Mouse (Mus musculus): ENCODE measurements around the gene 1700008O03Rik. TPM values are rescaled to one million over a fixed set of nuclear protein-coding genes. Genes with fewer than 3 reads are reported as not detected.

1700008O03Rik gene
- total RNA-seq, 2 experiments from 2014 or later, result 2.1 to 4.5 TPM

DNA sequence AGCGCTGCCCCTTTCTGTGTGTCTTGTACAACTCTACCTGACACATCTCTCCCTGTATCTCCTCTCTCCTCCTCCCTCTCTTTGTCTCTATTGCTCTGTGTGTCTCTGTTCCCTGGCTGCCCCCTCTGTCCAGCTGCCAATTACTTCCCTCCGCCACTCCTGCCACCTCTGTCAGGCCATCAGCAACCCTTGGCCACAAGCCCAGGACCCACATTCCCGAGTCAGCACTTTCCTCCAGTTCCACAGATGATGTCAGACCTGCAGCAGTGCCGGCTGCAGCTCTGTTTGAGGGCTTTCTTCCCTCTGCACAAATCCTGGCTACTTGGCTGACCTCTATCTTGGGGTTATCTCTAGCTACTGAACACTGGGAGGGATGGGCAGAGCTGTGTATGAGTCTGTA is 7.3 kb downstream of the 1700008O03Rik start:
- DNase-seq (ENCODE audit: low spot score in 2 of 2), result no peak

DNA sequence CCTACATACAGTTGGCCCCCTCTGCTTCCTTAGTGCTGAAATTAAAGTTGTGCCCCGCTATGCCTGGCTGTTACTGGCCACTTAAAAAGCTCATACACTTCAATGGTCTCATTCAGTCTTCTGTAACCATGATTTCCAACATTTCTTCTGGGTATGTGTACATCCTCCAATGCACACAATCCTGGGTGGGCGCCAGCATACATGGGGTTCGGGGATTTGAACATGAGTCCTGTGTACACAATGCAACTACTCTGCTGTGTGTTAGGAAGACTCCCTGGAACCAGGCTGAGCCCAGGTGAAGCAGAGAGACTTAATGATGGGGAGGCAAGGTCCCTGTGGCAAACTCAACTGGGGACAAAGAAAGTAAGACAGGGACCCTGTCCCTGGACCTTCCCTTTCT is 9.8 kb downstream of the 1700008O03Rik start:
- no peak for DNase-seq (ENCODE audit: low spot score in 2 of 2)

DNA sequence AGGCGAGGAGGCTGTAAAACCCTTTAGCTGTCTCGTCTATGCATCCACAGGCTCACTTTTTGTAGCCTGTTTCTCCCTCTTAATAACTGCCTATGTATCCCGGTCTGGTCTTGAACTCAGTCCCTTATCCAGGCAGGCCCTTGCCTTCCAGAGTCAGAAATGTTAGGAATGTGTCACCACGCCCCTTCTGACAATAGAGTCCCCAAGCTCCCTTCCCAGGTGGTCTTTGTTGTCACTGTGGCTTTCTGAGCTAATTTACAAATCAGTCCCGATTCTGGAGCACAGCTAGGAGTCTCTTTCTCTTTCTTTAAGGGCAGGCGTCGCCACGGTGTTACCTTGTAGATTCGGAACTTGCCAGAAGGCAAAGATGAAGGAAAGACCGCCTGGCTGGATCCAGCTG is 10.4 kb downstream of the 1700008O03Rik start:
- no peak for DNase-seq (ENCODE audit: low spot score in 2 of 2)

DNA sequence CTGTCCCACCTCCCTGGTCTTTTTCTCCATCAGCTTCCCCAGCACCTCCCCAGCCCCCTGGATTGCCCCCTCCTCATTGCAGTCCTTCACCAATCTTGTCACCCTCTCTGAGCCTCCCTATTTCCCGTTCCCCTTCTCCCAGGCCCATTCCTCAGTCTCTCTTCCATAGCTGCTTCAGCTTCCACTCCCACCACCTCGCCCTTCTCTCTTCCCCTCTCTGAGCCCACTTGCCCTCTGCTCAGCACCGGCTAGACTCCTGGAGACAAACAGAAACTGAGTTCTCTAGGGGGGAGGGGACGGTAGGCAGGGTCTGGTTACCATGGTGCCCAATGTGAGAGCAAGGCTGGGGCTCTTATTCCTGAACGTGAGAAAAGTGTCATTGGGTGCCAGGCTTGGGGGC is 10.9 kb downstream of the 1700008O03Rik start:
- peak in 1 of 2 experiments; percentile 57 for DNase-seq (ENCODE audit: low spot score in 2 of 2)

DNA sequence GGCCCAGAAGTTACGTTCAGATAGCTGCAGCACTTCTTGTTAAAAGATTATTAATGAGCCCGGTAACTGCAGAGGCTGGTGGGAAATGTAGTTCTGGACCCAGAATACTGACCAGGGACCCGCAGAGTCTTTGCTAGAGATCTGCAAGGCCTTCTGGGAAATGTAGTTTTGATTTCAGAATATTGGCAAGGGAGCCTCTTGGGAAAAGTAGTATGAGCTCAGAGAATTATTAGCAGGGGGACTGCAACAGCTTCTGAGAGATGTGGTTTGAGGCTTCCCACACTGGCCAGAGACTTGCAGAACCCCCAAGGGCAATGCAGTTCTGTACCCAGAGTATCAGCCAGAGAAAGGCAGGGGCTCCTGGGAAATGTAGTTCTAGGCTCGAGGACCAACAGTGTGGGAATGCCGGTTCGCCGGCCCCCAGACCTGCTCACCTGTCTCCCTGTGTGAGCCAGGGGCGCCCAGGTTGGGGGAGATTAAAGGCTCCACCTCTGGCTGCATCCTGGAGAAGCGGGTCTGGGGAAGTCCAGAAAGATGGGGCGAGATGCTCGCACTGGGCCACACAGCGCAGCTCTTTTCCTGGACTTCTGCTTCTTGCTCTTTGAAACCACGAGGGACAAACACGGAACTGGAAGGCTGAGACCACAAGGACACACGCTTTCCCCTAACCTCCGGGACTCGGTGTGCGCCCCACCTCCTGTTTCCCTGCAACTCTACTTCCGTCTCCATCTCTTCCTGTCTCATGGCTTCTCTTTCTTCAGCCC is 11.5 kb downstream of the 1700008O03Rik start:
- DNase-seq (ENCODE audit: low spot score in 2 of 2), result peak; percentile 92 to 97

DNA sequence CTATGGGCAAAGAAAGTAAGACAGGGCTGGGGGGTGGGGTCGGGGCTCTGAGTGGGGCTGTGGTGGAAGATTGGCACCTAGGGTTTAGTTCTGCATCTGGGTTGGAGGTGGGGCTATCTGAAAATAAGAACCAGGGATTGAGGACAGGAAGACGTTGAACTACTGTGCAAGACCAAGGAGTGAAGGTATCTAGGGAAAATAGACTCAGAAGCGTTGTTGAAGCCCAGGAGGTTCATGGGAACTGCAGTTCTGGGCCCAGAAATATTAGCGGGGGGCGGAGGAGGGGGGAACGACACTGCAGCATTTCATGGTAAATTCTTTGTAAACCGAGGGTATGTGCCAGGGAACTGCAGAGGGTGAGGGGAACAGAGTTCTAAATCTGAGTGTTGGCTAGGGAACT is 12.2 kb downstream of the 1700008O03Rik start:
- no peak for DNase-seq (ENCODE audit: low spot score in 2 of 2)

DNA sequence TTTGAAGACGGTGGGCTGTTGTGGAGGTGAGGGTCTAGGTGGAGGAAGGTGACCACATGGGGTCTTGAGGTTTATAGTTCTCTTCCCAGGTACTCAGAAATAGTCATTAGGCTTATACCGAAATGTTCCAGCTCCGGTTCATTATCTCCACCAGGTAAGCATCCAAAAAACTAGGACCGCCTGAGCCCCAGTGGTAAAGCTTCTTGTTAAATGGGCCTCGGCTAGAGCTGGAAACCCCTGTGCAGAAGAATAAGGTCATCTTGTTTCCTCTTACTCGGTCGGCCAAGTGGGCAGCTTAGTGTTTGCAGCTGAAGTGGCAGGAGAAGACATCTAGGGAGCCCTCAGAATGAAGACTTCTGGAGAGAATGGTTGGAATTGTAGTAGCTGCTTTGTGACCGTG is 12.9 kb downstream of the 1700008O03Rik start:
- DNase-seq (ENCODE audit: low spot score in 2 of 2), result no peak

DNA sequence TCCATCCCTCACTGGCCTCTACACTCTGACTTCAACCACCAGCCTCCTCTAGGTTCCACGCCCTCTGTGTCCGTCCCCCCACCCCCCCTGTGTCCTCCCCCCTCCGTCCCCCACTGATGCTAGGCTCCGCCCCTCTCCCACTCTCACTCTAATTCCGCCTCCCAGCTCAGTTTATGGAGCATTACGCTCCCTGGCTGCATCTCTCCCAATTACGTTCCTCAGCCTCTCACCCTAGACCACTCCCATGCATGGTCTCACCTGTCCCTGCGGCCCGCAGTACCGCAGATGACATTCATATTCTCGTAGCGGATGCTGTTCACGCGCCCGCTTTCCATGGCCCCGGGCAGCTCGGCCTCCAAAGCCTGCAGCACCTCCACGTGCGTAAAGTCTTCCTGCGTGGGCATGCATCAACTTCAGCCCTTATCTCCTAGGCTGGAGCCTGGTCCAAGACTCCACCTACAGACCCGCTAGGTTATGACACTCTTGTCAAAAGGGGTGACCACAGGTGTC is 24.8 kb downstream of the 1700008O03Rik start:
- peak in 1 of 2 experiments; percentile 46 for DNase-seq (ENCODE audit: low spot score in 2 of 2)

DNA sequence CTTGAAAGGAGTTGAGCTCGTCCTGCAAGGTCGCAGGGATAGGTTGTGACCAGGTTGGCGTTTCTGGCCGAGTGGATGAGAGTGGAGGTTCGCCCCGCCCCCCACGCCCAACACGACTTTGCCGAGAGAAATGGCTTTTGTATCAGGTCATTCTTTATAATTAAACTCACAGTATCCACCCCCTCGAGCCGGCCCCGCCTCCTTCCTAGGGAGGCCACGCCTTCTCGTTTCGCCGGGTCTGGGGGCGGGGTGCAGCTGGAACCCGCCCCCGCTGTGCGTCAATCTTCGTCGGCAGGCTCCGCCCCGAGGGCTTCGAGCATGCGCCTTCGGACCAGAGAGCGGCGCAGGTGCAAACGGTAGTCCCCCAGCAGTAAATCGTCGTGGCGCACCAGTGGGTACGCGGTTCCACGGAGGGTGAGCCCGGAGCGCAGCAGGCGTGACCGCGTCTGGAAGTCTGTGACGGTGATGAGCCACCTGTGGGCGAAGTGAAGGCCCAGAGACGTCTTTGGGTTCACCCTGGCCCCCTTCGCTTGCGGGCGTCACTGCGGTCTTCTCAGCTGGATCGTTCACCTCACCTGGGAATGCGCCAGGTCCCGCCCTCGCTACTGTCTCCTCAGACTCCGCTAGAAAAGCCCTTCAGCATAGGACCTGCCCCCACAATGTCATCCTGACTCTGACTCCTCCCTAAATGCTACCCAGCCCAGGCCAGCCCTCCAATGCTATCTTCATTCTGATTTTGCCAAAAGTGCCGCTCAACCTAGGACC is 25.5 kb downstream of the 1700008O03Rik start:
- DNase-seq (ENCODE audit: low spot score in 2 of 2), result peak; percentile 97

DNA sequence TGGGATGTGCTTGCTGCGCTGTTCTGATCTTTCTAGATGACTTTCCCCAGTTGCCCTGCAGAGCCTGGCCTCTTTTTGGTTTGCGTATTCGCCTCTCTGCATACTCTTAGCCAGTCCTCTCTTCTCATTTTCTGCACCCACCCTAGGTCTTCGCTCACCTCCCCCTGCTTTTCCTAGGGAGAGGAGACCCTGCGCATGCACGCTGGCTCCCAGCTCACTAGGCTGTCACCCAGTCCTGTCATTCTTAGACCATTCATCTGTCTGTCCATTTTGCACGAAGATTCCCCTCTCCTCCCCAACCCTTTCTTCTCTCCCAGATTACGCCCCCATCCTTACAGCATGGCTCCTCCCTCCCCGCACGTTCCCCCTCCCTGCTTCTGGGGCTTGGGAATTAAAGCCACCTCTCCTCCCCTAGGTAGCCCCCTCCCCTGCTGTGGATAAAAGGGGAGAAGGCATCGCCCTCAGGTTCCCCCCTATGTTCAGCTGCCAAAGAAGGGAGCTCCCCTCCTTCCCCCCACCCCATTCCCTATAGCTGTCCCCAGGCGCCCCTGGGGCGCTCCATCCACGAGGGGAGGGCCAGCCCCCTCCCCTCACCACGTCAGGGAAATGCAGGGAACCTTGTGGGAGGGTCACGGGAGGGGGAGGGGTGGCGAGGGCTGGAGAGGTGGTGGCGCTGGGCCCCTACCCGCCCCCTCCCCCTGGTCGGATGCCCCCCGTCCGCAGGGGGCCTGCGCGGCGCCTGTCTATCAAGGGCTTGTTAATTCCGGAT is 26.6 kb downstream of the 1700008O03Rik start:
- DNase-seq (ENCODE audit: low spot score in 2 of 2), result no peak

DNA sequence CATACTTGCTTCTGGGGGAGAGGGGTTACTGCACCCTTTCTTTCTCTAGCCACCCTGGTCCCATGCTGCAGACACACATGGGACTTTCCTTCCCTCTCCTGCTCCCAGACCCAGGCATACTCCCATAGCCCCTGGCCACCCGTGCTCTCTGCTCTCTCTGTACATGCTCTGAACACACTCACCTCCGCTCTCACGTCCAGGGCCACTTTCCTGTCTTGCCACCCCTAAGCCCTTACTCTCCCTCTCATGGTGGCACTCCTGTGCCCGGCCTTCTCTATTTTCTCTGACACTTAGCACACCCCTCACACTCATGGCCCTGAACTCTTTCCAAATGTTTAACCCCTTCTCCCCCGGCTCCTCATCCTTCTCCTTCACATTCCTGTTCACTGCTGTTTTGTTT is 27.6 kb downstream of the 1700008O03Rik start:
- DNase-seq (ENCODE audit: low spot score in 2 of 2), result no peak

DNA sequence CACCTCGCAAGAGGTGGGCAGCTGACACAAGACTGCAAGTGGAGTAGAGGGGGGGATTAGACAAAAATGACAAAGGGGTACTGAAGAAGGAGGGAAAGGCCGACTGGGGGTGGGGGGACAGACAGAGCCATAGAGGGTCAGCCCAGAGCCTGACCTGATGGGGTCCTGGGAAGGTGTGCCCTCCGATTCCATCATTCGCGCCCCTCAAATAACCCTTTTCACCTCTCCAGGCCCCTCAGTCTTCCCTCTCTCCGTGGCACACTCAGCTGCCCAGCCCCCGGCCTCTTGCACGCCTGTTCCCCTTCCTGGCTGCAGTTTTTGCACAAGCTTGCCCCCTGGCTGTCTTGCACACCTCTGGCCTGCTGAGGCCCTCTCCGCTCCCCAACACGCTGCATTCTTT is 28.1 kb downstream of the 1700008O03Rik start:
- no peak for DNase-seq (ENCODE audit: low spot score in 2 of 2)

DNA sequence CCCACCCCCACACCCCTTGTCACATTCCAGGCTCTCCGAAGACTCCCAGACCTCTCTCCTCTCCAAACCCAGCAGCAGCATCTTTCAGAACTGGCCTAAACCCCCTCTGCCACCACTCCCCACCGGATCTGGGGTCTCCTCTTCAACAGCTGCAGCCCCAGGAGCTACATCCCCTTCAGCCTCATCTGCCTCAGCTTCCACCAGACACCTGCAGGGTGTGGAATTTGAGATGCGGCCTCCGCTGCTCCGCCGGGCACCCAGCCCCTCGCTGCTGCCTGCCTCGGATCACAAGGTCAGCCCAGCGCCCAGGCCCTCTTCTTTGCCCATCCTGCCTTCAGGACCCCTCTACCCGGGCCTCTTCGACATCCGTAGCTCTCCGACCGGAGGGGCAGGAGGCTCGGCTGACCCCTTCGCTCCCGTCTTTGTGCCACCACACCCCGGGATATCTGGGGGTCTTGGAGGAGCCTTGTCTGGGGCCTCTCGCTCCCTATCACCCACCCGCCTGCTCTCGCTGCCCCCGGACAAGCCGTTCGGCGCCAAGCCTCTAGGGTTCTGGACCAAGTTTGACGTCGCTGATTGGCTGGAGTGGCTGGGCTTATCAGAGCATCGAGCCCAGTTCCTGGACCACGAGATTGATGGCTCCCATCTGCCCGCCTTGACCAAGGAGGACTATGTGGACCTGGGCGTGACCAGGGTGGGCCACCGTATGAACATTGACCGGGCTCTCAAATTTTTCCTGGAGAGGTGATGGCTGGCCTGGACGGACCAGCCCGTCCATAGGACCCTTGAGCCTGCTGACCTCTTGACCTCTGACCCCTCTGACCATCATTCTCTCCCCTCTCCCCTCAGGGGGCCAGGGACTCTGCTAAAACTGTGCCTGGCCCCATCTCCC is 28.8 kb downstream of the 1700008O03Rik start:
- no peak for DNase-seq (ENCODE audit: low spot score in 2 of 2)

DNA sequence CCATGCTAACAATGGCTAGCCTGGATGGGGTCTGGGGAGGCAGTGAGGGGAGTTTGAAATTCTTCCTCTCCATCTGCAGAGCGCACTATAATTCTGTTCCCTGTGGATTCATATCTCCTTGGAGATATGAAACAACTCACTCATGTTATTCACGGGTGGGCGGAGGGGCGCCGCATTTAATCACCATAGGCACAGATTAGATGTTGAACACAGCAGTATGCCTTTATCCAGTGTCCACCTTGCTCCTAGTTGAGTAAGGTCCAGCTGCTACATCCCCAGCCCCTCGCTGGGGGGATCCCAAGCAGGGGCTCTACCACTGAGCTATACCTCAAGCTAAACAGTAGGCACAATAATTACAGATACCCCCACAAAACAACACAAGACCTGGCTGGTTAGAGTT is 30.2 kb downstream of the 1700008O03Rik start:
- DNase-seq (ENCODE audit: low spot score in 2 of 2), result peak in 1 of 2 experiments; percentile 42

DNA sequence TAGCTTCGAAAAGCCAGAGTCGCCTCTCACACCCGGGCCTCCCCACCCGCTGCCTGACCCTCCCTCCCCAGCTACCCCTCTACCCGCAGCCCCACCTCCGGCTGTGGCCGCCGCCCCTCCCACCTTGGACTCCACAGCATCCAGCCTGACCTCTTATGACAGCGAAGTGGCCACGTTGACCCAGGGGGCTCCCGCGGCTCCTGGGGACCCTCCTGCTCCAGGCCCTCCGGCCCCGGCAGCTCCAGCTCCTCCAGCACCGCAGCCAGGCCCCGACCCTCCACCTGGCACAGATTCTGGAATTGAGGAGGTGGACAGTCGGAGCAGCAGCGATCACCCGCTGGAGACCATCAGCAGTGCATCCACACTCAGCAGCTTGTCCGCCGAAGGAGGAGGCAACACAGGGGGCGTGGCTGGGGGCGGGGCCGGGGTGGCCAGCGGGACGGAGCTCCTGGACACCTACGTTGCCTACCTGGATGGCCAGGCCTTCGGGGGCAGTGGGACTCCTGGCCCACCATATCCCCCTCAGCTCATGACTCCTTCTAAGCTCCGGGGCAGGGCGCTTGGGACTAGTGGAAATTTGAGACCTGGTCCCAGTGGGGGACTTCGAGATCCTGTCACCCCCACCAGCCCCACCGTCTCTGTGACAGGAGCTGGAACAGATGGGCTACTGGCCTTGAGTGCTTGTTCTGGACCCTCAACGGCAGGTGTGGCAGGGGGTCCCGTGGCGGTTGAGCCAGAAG is 31.8 kb downstream of the 1700008O03Rik start:
- no peak for DNase-seq (ENCODE audit: low spot score in 2 of 2)

DNA sequence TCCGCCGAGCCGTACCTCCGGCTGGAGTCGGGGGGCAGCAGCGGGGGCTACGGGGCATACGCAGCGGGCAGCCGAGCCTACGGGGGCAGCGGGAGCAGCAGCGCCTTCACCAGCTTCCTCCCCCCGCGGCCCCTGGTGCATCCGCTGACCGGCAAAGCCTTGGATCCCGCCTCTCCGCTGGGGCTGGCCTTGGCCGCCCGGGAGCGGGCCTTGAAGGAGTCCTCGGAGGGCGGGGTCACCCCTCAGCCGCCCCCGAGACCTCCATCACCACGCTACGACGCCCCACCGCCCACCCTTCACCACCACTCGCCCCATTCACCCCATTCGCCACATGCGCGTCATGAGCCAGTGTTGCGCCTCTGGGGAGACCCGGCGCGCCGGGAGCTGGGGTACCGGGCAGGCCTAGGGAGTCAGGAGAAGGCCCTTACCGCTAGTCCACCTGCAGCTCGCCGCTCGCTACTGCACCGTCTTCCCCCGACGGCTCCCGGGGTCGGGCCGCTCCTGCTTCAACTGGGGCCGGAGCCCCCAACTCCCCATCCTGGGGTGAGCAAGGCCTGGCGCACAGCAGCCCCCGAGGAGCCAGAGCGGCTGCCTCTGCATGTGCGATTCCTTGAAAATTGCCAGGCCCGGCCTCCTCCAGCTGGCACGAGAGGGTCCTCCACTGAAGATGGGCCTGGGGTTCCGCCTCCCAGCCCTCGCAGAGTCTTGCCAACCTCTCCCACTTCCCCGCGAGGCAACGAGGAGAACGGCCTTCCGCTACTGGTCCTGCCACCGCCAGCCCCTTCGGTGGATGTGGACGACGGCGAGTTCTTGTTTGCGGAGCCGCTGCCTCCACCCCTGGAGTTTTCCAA is 32.6 kb downstream of the 1700008O03Rik start:
- peak in 1 of 2 experiments; percentile 40 for DNase-seq (ENCODE audit: low spot score in 2 of 2)

DNA sequence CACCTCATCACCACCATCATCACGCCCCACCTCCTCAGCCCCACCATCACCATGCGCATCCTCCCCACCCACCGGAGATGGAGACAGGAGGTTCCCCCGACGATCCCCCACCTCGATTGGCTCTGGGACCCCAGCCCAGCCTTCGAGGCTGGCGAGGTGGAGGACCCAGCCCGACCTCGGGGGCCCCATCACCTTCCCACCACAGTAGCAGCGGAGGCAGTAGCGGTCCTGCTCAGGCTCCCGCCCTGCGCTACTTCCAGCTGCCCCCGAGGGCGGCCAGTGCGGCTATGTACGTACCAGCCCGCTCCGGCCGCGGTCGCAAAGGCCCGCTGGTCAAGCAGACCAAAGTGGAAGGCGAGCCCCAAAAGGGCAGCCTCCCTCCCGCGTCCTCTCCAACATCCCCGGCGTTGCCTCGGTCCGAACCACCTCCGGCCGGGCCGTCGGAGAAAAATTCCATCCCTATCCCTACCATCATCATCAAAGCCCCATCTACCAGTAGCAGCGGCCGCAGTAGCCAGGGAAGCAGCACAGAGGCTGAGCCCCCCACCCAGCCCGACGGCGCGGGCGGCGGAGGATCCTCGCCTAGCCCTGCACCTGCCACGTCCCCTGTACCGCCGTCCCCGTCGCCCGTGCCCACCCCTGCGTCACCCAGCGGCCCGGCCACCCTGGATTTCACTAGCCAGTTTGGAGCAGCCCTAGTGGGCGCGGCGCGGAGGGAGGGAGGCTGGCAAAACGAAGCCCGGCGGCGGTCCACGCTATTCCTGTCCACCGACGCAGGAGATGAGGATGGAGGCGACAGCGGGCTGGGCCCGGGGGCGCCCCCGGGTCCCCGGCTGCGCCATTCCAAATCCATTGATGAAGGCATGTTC is 33.5 kb downstream of the 1700008O03Rik start:
- DNase-seq (ENCODE audit: low spot score in 2 of 2), result no peak
